8 mouse cellular contexts compared by ENCODE assay signal in genomic region chr4:132049549-132050200, GRCm38 (mm10). TPM values are rescaled to one million over a fixed set of nuclear protein-coding genes. Genes with fewer than 3 reads are reported as not detected.
DNase-seq lines count a peak whose midpoint lies in the region; ATAC-seq and TF ChIP-seq lines count a peak whose summit lies in the region.

No protein-coding gene starts in this region.

- no peak for TF ChIP-seq EP300 in liver, embryonic 14.5 days (IDR thresholded peaks at IDR 0.05; ENCODE audit: low read depth)

- H3K4me1 ChIP-seq in liver, adult 2 months (ENCODE audit: control insufficient read depth, insufficient read depth, low read length): peaks cover 19% of the 10 kb centered on the region
- H3K4me1 ChIP-seq in cerebellum, adult 2 months (ENCODE audit: control insufficient read depth, insufficient read depth, low read length): peaks cover 21% of the 10 kb centered on the region
- H3K4me1 ChIP-seq in forebrain, embryonic 16.5 days (replicated peaks; ENCODE audit: control insufficient read depth, insufficient read depth, low read length): peaks cover 21% of the 10 kb centered on the region
- peaks cover 16 to 39% of the 10 kb centered on the region in 2 experiments for H3K4me1 ChIP-seq in liver, embryonic 14.5 days (replicated peaks; ENCODE audit: control insufficient read depth in 2 of 2, insufficient read depth in 2 of 2, low read length in 1 of 2)

- H3K4me3 ChIP-seq in liver, adult 2 months (ENCODE audit: insufficient read depth, low read depth, low read length): peak overlapping the region; percentile 20; the same call in 1 of the 2 replicates
- H3K4me3 ChIP-seq in cerebellum, adult 2 months (replicated peaks; ENCODE audit: insufficient read depth, low read depth, low read length): peak overlapping the region; percentile 77
- peak overlapping the region; percentile 96 for H3K4me3 ChIP-seq in forebrain, embryonic 16.5 days (replicated peaks; ENCODE audit: low read length)
- peak overlapping the region; percentile 66 to 74 for H3K4me3 ChIP-seq in liver, embryonic 14.5 days (ENCODE audit: insufficient read depth in 1 of 2, low read depth in 2 of 2, low read length in 2 of 2)

- DNase-seq in liver, adult 2 months (ENCODE audit: extremely low read depth, low read depth, low spot score): no peak
- DNase-seq in liver: no peak
- peak; percentile 69 to 76 for DNase-seq in cerebellum, adult 2 months
- DNase-seq in liver, embryonic 14.5 days (ENCODE audit: low read depth in 3 of 3, low spot score in 3 of 3): no peak
- DNase-seq in urinary bladder, adult 18-20 months (ENCODE audit: low spot score in 2 of 2): no peak
- no peak for DNase-seq in natural killer cell, adult 2 months (ENCODE audit: low spot score in 2 of 2)

- peak overlapping the region; percentile 54 for H3K4me2 ChIP-seq in forebrain, embryonic 16.5 days (ENCODE audit: low read length)
- peak overlapping the region; percentile 80 for H3K4me2 ChIP-seq in liver, embryonic 14.5 days (ENCODE audit: low read depth)

- no peak for TF ChIP-seq CTCF in liver, adult 2 months (IDR thresholded peaks at IDR 0.05; ENCODE audit: low read depth, low read length)
- no peak for TF ChIP-seq CTCF in cerebellum, adult 2 months (IDR thresholded peaks at IDR 0.05; ENCODE audit: borderline replicate concordance, insufficient read depth, low read depth, low read length)
- TF ChIP-seq CTCF in liver, embryonic 14.5 days (IDR thresholded peaks at IDR 0.05; ENCODE audit: low read depth): no peak

- ATAC-seq in forebrain, embryonic 16.5 days: no peak
- ATAC-seq in liver, embryonic 14.5 days (ENCODE audit: insufficient read depth): no peak
- ATAC-seq in monocyte, adult 5-6 weeks (replicated peaks; ENCODE audit: insufficient number of reproducible peaks, low FRiP score, low TSS enrichment, poor library complexity, severe bottlenecking): no peak

- H3K27me3 ChIP-seq in liver, adult 2 months (ENCODE audit: control insufficient read depth, insufficient read depth, low read length): no peaks in the 10 kb centered on the region
- H3K27me3 ChIP-seq in cerebellum, adult 2 months (ENCODE audit: control insufficient read depth, insufficient read depth, low read length): no peaks in the 10 kb centered on the region
- 0 out of 2 replicates have a peak, but pooled peaks cover 8% of the 10 kb centered on the region for H3K27me3 ChIP-seq in forebrain, embryonic 16.5 days (replicated peaks; ENCODE audit: control insufficient read depth, insufficient read depth, low read length)
- no peaks in the 10 kb centered on the region for H3K27me3 ChIP-seq in liver, embryonic 14.5 days (ENCODE audit: control insufficient read depth, insufficient read depth, low read length)

- H3K27ac ChIP-seq in liver, adult 2 months (replicated peaks; ENCODE audit: insufficient read depth, low read depth, low read length): 0 out of 2 replicates have a peak overlapping the region, but pooled peaks have one; percentile 9
- peak overlapping the region; percentile 46 for H3K27ac ChIP-seq in cerebellum, adult 2 months (ENCODE audit: insufficient read depth, low read length)
- peak overlapping the region; percentile 5; the same call in 1 of the 2 replicates for H3K27ac ChIP-seq in forebrain, embryonic 16.5 days (ENCODE audit: low read length)
- H3K27ac ChIP-seq in liver, embryonic 14.5 days: peak overlapping the region; percentile 26

- H3K36me3 ChIP-seq in liver, adult 2 months (ENCODE audit: control insufficient read depth, insufficient read depth, low read length): no peaks in the 10 kb centered on the region
- H3K36me3 ChIP-seq in forebrain, embryonic 16.5 days (ENCODE audit: control insufficient read depth, insufficient read depth): no peaks in the 10 kb centered on the region
- peaks cover 11% of the 10 kb centered on the region for H3K36me3 ChIP-seq in liver, embryonic 14.5 days (replicated peaks; ENCODE audit: control insufficient read depth, insufficient read depth, low read depth)

- H3K9me3 ChIP-seq in forebrain, embryonic 16.5 days (ENCODE audit: control insufficient read depth, low read length): no peaks in the 10 kb centered on the region
- H3K9me3 ChIP-seq in liver, embryonic 14.5 days (ENCODE audit: control insufficient read depth, low read length): no peaks in the 10 kb centered on the region

- no peak for TF ChIP-seq POLR2A in liver, adult 2 months (IDR thresholded peaks at IDR 0.05; ENCODE audit: extremely low read depth, insufficient read depth, low read length)
- TF ChIP-seq POLR2A in cerebellum, adult 2 months (IDR thresholded peaks at IDR 0.05; ENCODE audit: borderline replicate concordance, insufficient read depth, low read length): peak; percentile 46; the same call in 1 of the 2 replicates

- WGBS in liver, adult 2 months: 16% methylated on average over 14 of the region's 15 CpGs
- whole genome bisulfite sequencing in cerebellum, adult 2 months: 4% methylated on average over 15 of the region's 15 CpGs
- 8% methylated on average over 15 of the region's 15 CpGs for WGBS in forebrain, embryonic 16.5 days
- WGBS in liver, embryonic 14.5 days (ENCODE audit: insufficient replicate concordance): 8% methylated on average over 14 of the region's 15 CpGs

- H3K9ac ChIP-seq in liver, adult 2 months (ENCODE audit: low read depth, low read length): no peak overlapping the region
- H3K9ac ChIP-seq in forebrain, embryonic 16.5 days (replicated peaks; ENCODE audit: low read depth, low read length): no peak overlapping the region
- H3K9ac ChIP-seq in liver, embryonic 14.5 days (replicated peaks): peak overlapping the region; percentile 14; the same call in 1 of the 2 replicates

- H3K79me2 ChIP-seq in liver, adult 2 months (ENCODE audit: control insufficient read depth, insufficient read depth, low read length): peaks cover 32% of the 10 kb centered on the region

RNA-seq across cellular contexts. Expression of gene Gm10300, which starts 24.8 kb away (rescaled TPM):
- 0.09 and 0.20 TPM in 2 replicates for total RNA-seq in liver, adult 2 months (2014; rRNA removed)
- polyA plus RNA-seq in liver, adult 2 months (2012; rRNA removed): 0.04 and 0.13 TPM in 2 replicates
- 0.15 and 0.24 TPM in 2 replicates for polyA plus RNA-seq in cerebellum, adult 2 months (2012; rRNA removed)
- not detected in 2 replicates for polyA plus RNA-seq in forebrain, embryonic 16.5 days (2015; fragmentation: Nextera tagmentation; extraction: Ambion mirVana)
- polyA plus RNA-seq in liver, embryonic 14.5 days (2012; rRNA removed): 0.11 and 0.15 TPM in 2 replicates
- polyA plus RNA-seq in liver, embryonic 14.5 days (2014; fragmentation: Nextera tagmentation; extraction: Ambion mirVana): 0.32 and 0.40 TPM in 2 replicates
- total RNA-seq in monocyte, adult 5-6 weeks (2017): 0.19 to 2.2 TPM (median 0.85 TPM) in 3 replicates

RNA-seq across cellular contexts. Expression of gene Epb41, which starts 25.4 kb away (rescaled TPM):
- total RNA-seq in liver, adult 2 months (2014; rRNA removed): 46.8 and 48.0 TPM in 2 replicates
- polyA plus RNA-seq in liver, adult 2 months (2012; rRNA removed): 29.6 and 40.7 TPM in 2 replicates
- 174 and 192 TPM in 2 replicates for polyA plus RNA-seq in cerebellum, adult 2 months (2012; rRNA removed)
- 74.1 and 91.8 TPM in 2 replicates for polyA plus RNA-seq in forebrain, embryonic 16.5 days (2015; fragmentation: Nextera tagmentation; extraction: Ambion mirVana)
- polyA plus RNA-seq in liver, embryonic 14.5 days (2012; rRNA removed): 105 and 113 TPM in 2 replicates
- polyA plus RNA-seq in liver, embryonic 14.5 days (2014; fragmentation: Nextera tagmentation; extraction: Ambion mirVana): 153 and 166 TPM in 2 replicates
- total RNA-seq in monocyte, adult 5-6 weeks (2017): 92.6 to 112 TPM (median 98.1 TPM) in 3 replicates

Comparison
In these comparisons a context has a peak if more than half of its experiments do, and no peak if none do; other contexts are left out.
1. DNase-seq: peak in cerebellum, adult 2 months (2 of 2); none in liver, adult 2 months (single experiment), liver (single experiment), liver, embryonic 14.5 days (0 of 3), urinary bladder, adult 18-20 months (0 of 2) and natural killer cell, adult 2 months (0 of 2).
2. H3K4me3 ChIP-seq: peak in every context shown above with its lines; median percentile 96 in forebrain, embryonic 16.5 days; 77 in cerebellum, adult 2 months; 70 in liver, embryonic 14.5 days; 20 in liver, adult 2 months.
3. Peak in every context shown above with its lines, with median percentiles within 50 percentile points of each other: H3K27ac ChIP-seq.